24 mouse cellular contexts compared by ENCODE assay signal in genomic region chr4:57751054-57751453, GRCm38 (mm10). TPM values are rescaled to one million over a fixed set of nuclear protein-coding genes. Genes with fewer than 3 reads are reported as not detected.
DNase-seq lines count a peak whose midpoint lies in the region; ATAC-seq and TF ChIP-seq lines count a peak whose summit lies in the region.
"Had no signal": no experiment of that assay in that cellular context is flagged by ENCODE, and none has a peak within 500 bp of the region (broad histone marks: within the 10 kb centered on the region; RNA-seq: fewer than 3 reads in every experiment).

No protein-coding gene starts in this region.

- H3K9me3 ChIP-seq in heart, embryonic 12.5 days (replicated peaks): no peaks in the 10 kb centered on the region
- no peaks in the 10 kb centered on the region for H3K9me3 ChIP-seq in heart, embryonic 11.5 days (replicated peaks; ENCODE audit: control insufficient read depth, low read length)
- no peaks in the 10 kb centered on the region for H3K9me3 ChIP-seq in kidney, embryonic 14.5 days (ENCODE audit: control insufficient read depth, low read length)
- H3K9me3 ChIP-seq in lung, postnatal 0 days (ENCODE audit: low read length): no peaks in the 10 kb centered on the region
- H3K9me3 ChIP-seq: liver, embryonic 13.5 days had no signal

- no peak for ATAC-seq in heart, embryonic 12.5 days (ENCODE audit: insufficient number of reproducible peaks, low FRiP score)
- no peak for ATAC-seq in heart, embryonic 11.5 days (replicated peaks; ENCODE audit: insufficient number of reproducible peaks, low FRiP score, low TSS enrichment)
- peak; percentile 60; the same call in 1 of the 2 replicates for ATAC-seq in kidney, embryonic 14.5 days (ENCODE audit: low FRiP score, low TSS enrichment)
- ATAC-seq in lung, postnatal 0 days: peak; percentile 57
- ATAC-seq: forebrain, postnatal 0 days; intestine, postnatal 0 days; Patski had no signal

- peaks cover 7% of the 10 kb centered on the region for H3K36me3 ChIP-seq in heart, embryonic 12.5 days
- H3K36me3 ChIP-seq in heart, embryonic 11.5 days (ENCODE audit: control insufficient read depth, insufficient read depth, low read length): no peaks in the 10 kb centered on the region
- no peaks in the 10 kb centered on the region for H3K36me3 ChIP-seq in kidney, embryonic 14.5 days (ENCODE audit: control insufficient read depth, insufficient read depth, low read length)
- H3K36me3 ChIP-seq in lung, postnatal 0 days (ENCODE audit: insufficient read depth, low read length): no peaks in the 10 kb centered on the region
- H3K36me3 ChIP-seq: liver, embryonic 13.5 days; neural tube, embryonic 12.5 days had no signal

- H3K4me1 ChIP-seq in heart, embryonic 12.5 days (replicated peaks): peaks cover 43% of the 10 kb centered on the region
- peaks cover 20% of the 10 kb centered on the region for H3K4me1 ChIP-seq in heart, embryonic 11.5 days (ENCODE audit: control insufficient read depth, insufficient read depth, low read length)
- H3K4me1 ChIP-seq in kidney, embryonic 14.5 days (ENCODE audit: control insufficient read depth, insufficient read depth, low read length): peaks cover 10% of the 10 kb centered on the region; the same call in 1 of the 2 replicates
- H3K4me1 ChIP-seq in lung, postnatal 0 days (ENCODE audit: insufficient read depth, low read depth, low read length): no peaks in the 10 kb centered on the region
- H3K4me1 ChIP-seq: liver, embryonic 13.5 days; neural tube, embryonic 12.5 days had no signal

- H3K27ac ChIP-seq in heart, embryonic 12.5 days (ENCODE audit: poor library complexity, severe bottlenecking): peak overlapping the region; percentile 47
- H3K27ac ChIP-seq in heart, embryonic 11.5 days (ENCODE audit: low read depth, low read length): no peak overlapping the region
- H3K27ac ChIP-seq in kidney, embryonic 14.5 days (ENCODE audit: low read depth, low read length): no peak overlapping the region
- no peak overlapping the region for H3K27ac ChIP-seq in lung, postnatal 0 days (ENCODE audit: low read length)
- H3K27ac ChIP-seq: layer of hippocampus, adult 2 months; liver, embryonic 13.5 days; neural tube, embryonic 12.5 days had no signal

- H3K9ac ChIP-seq in heart, embryonic 12.5 days: no peak overlapping the region
- no peak overlapping the region for H3K9ac ChIP-seq in heart, embryonic 11.5 days (ENCODE audit: low read depth, low read length)
- H3K9ac ChIP-seq in kidney, embryonic 14.5 days (ENCODE audit: low read depth, low read length): no peak overlapping the region
- H3K9ac ChIP-seq in lung, postnatal 0 days (replicated peaks; ENCODE audit: low read depth): no peak overlapping the region
- H3K9ac ChIP-seq: forebrain, postnatal 0 days; liver, embryonic 13.5 days; neural tube, embryonic 12.5 days had no signal

- no peak overlapping the region for H3K4me3 ChIP-seq in heart, embryonic 12.5 days
- no peak overlapping the region for H3K4me3 ChIP-seq in heart, embryonic 11.5 days (ENCODE audit: low read depth, low read length)
- no peak overlapping the region for H3K4me3 ChIP-seq in kidney, embryonic 14.5 days (ENCODE audit: low read length)
- H3K4me3 ChIP-seq in lung, postnatal 0 days (ENCODE audit: low read depth, low read length): no peak overlapping the region
- H3K4me3 ChIP-seq: layer of hippocampus, adult 2 months; liver, embryonic 13.5 days; megakaryocyte, embryonic 14.5 days; neural tube, embryonic 12.5 days had no signal

- H3K4me2 ChIP-seq in heart, embryonic 12.5 days: no peak overlapping the region
- no peak overlapping the region for H3K4me2 ChIP-seq in heart, embryonic 11.5 days
- no peak overlapping the region for H3K4me2 ChIP-seq in kidney, embryonic 14.5 days (replicated peaks; ENCODE audit: low read depth, low read length)
- H3K4me2 ChIP-seq in lung, postnatal 0 days (replicated peaks; ENCODE audit: low read depth, low read length): no peak overlapping the region
- H3K4me2 ChIP-seq: liver, embryonic 13.5 days; neural tube, embryonic 12.5 days had no signal

- 25% methylated on average over 4 of the region's 4 CpGs for WGBS in heart, embryonic 12.5 days
- WGBS in heart, embryonic 11.5 days (ENCODE audit: insufficient replicate concordance): 42% methylated on average over 4 of the region's 4 CpGs
- 33% methylated on average over 4 of the region's 4 CpGs for WGBS in kidney, embryonic 14.5 days
- 36% methylated on average over 4 of the region's 4 CpGs for WGBS in lung, postnatal 0 days

- DNase-seq in kidney, postnatal 14 days: no peak
- peak; percentile 53 for DNase-seq in lung, postnatal 0 days (ENCODE audit: low spot score)
- no peak for DNase-seq in lung, postnatal 36 days
- no peak for DNase-seq in ovary, postnatal 10 days (ENCODE audit: low spot score)
- DNase-seq: cerebellum, adult 9-10 months; forebrain, postnatal 0 days; gastrocnemius, postnatal 25 days; kidney, postnatal 25 days; layer of hippocampus, postnatal 36 days; liver, embryonic 13.5 days; lung, adult 2 months; midbrain, embryonic 14.5 days; retina, postnatal 1 day; right cerebral cortex, postnatal 25 days; spleen, adult 18-20 months; thymus, postnatal 14 days had no signal

- no peaks in the 10 kb centered on the region for H3K27me3 ChIP-seq in heart, embryonic 12.5 days (replicated peaks)
- no peaks in the 10 kb centered on the region for H3K27me3 ChIP-seq in heart, embryonic 11.5 days (ENCODE audit: control insufficient read depth, insufficient read depth, low read length)
- H3K27me3 ChIP-seq in kidney, embryonic 14.5 days (ENCODE audit: control insufficient read depth, insufficient read depth, low read length): no peaks in the 10 kb centered on the region
- H3K27me3 ChIP-seq in lung, postnatal 0 days (replicated peaks; ENCODE audit: insufficient read depth, low read length): no peaks in the 10 kb centered on the region
- H3K27me3 ChIP-seq: liver, embryonic 13.5 days; neural tube, embryonic 12.5 days; Patski had no signal

- no peak for TF ChIP-seq EP300 in lung, postnatal 0 days (IDR thresholded peaks at IDR 0.05)

- TF ChIP-seq CTCF in lung, postnatal 0 days (IDR thresholded peaks at IDR 0.05): no peak

RNA-seq across cellular contexts. Expression of gene Akap2, which starts 33.6 kb away (rescaled TPM):
- polyA plus RNA-seq in heart, embryonic 12.5 days (2016; fragmentation: Nextera tagmentation; extraction: Ambion mirVana): 50.1 and 50.3 TPM in 2 replicates
- polyA plus RNA-seq in heart, embryonic 11.5 days (2014; fragmentation: Nextera tagmentation; extraction: Ambion mirVana): 43.4 and 45.9 TPM in 2 replicates
- 17.1 and 24.0 TPM in 2 replicates for polyA plus RNA-seq in kidney, embryonic 14.5 days (2014; fragmentation: Nextera tagmentation; extraction: Ambion mirVana)
- 112 and 126 TPM in 2 replicates for polyA plus RNA-seq in lung, postnatal 0 days (2015; fragmentation: Nextera tagmentation; extraction: Ambion mirVana)

Comparison
In these comparisons a context has a peak if more than half of its experiments do, and no peak if none do; other contexts are left out.
1. ATAC-seq: peak in kidney, embryonic 14.5 days (single experiment) and lung, postnatal 0 days (single experiment); none in heart, embryonic 12.5 days (single experiment) and heart, embryonic 11.5 days (single experiment).